Mouse (Mus musculus): ENCODE data around the gene Ptpn18. TPM values are rescaled to one million over a fixed set of nuclear protein-coding genes. Genes with fewer than 3 reads are reported as not detected.

The Ptpn18 gene
- polyA plus RNA-seq, 1 experiment from 2014 or later, result 7.9 TPM

GRCm38 (mm10) chr1:34443124-34443523, 16.4 kb upstream of the Ptpn18 start:
- Histone ChIP-seq H3K4me2 (ENCODE audit: low read depth, severe bottlenecking) (no peak overlapping the region), H3K27me3 (ENCODE audit: control insufficient read depth, insufficient read depth, low read length) (no peaks in the 10 kb centered on the region), H3K9me3 (ENCODE audit: control insufficient read depth, low read length) (no peaks in the 10 kb centered on the region), H3K27ac (replicated peaks; ENCODE audit: low read depth, low read length) (no peak overlapping the region), H3K4me3 (ENCODE audit: low read depth, low read length) (no peak overlapping the region), H3K36me3 (ENCODE audit: control insufficient read depth, insufficient read depth, low read length) (peaks cover 14% of the 10 kb centered on the region), H3K9ac (ENCODE audit: low read length) (no peak overlapping the region), H3K4me1 (ENCODE audit: control insufficient read depth, insufficient read depth, low read length) (peaks cover 4% of the 10 kb centered on the region; the same call in 1 of the 2 replicates)
- ATAC-seq (ENCODE audit: insufficient number of reproducible peaks, low FRiP score, low TSS enrichment, low read depth) (no peak), DNase-seq (ENCODE audit: low spot score) (no peak)
- 94% methylated on average over 6 of the region's 6 CpGs for WGBS

DNA sequence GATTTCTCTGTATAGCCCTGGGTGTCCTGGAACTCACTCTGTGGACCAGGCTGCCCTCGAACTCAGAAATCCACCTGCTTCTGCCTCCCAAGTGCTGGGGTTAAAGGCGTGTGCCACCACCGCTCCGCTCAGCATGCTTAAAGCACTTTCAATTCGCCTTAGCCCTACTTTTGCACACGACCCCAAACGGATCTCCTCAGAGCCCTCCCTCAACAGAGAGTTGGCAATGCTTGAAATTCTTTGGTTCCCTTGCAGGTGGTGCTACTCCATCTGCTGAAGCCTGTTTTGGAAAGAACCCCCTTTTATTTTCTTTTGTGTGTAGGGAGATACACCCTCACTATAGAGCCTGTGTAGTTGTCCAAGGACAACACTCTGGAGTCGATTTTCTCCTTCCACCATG, 1.1 kb upstream of the Ptpn18 start:
- ATAC-seq (ENCODE audit: insufficient number of reproducible peaks, low FRiP score, low TSS enrichment, low read depth) (no peak), DNase-seq (ENCODE audit: low spot score) (no peak)
- H3K27me3 ChIP-seq (ENCODE audit: control insufficient read depth, insufficient read depth, low read length), result peaks cover 19% of the 10 kb centered on the region; the same call in 1 of the 2 replicates
- H3K27ac ChIP-seq (replicated peaks; ENCODE audit: low read depth, low read length), result no peak overlapping the region
- no peaks in the 10 kb centered on the region for H3K9me3 ChIP-seq (ENCODE audit: control insufficient read depth, low read length)
- WGBS, result 26% methylated on average over 8 of the region's 8 CpGs
- H3K4me3 ChIP-seq (ENCODE audit: low read depth, low read length), result no peak overlapping the region
- no peak overlapping the region for H3K4me2 ChIP-seq (ENCODE audit: low read depth, severe bottlenecking)
- no peak overlapping the region for H3K9ac ChIP-seq (ENCODE audit: low read length)
- H3K4me1 ChIP-seq (ENCODE audit: control insufficient read depth, insufficient read depth, low read length), result no peaks in the 10 kb centered on the region
- H3K36me3 ChIP-seq (ENCODE audit: control insufficient read depth, insufficient read depth, low read length), result no peaks in the 10 kb centered on the region

- no peaks in the 10 kb centered on the region for H3K4me1 ChIP-seq (ENCODE audit: control insufficient read depth, insufficient read depth, low read length)
- 2% methylated on average over 15 of the region's 15 CpGs for WGBS
- ATAC-seq (ENCODE audit: insufficient number of reproducible peaks, low FRiP score, low TSS enrichment, low read depth) (no peak; the same call in 1 of the 2 replicates), DNase-seq (ENCODE audit: low spot score) (no peak)
- H3K36me3 ChIP-seq (ENCODE audit: control insufficient read depth, insufficient read depth, low read length), result no peaks in the 10 kb centered on the region
- peak overlapping the region; percentile 40 for H3K4me3 ChIP-seq (ENCODE audit: low read depth, low read length)
- peak overlapping the region; percentile 74 for H3K4me2 ChIP-seq (ENCODE audit: low read depth, severe bottlenecking)
- H3K27ac ChIP-seq (replicated peaks; ENCODE audit: low read depth, low read length), result no peak overlapping the region
- peaks cover 19% of the 10 kb centered on the region; the same call in 1 of the 2 replicates for H3K27me3 ChIP-seq (ENCODE audit: control insufficient read depth, insufficient read depth, low read length)
- H3K9ac ChIP-seq (ENCODE audit: low read length), result no peak overlapping the region; the same call in 1 of the 2 replicates
- H3K9me3 ChIP-seq (ENCODE audit: control insufficient read depth, low read length), result no peaks in the 10 kb centered on the region
These were observed 489 bp downstream of the Ptpn18 start for GRCm38 (mm10) chr1:34460061-34460441.

GRCm38 (mm10) chr1:34462766-34463165, 3.2 kb downstream of the Ptpn18 start:
- WGBS, result 12% methylated on average over 7 of the region's 7 CpGs
- Histone ChIP-seq H3K4me2 (ENCODE audit: low read depth, severe bottlenecking) (no peak overlapping the region), H3K27me3 (ENCODE audit: control insufficient read depth, insufficient read depth, low read length) (peaks cover 19% of the 10 kb centered on the region; the same call in 1 of the 2 replicates), H3K4me1 (ENCODE audit: control insufficient read depth, insufficient read depth, low read length) (no peaks in the 10 kb centered on the region), H3K4me3 (ENCODE audit: low read depth, low read length) (no peak overlapping the region), H3K27ac (replicated peaks; ENCODE audit: low read depth, low read length) (no peak overlapping the region), H3K36me3 (ENCODE audit: control insufficient read depth, insufficient read depth, low read length) (no peaks in the 10 kb centered on the region), H3K9ac (ENCODE audit: low read length) (no peak overlapping the region), H3K9me3 (ENCODE audit: control insufficient read depth, low read length) (no peaks in the 10 kb centered on the region)
- DNase-seq (ENCODE audit: low spot score) (peak; percentile 67), ATAC-seq (ENCODE audit: insufficient number of reproducible peaks, low FRiP score, low TSS enrichment, low read depth) (no peak)

GRCm38 (mm10) chr1:34464310-34464817, 4.8 kb downstream of the Ptpn18 start:
- H3K4me1 ChIP-seq (ENCODE audit: control insufficient read depth, insufficient read depth, low read length), result no peaks in the 10 kb centered on the region
- no peaks in the 10 kb centered on the region for H3K9me3 ChIP-seq (ENCODE audit: control insufficient read depth, low read length)
- no peaks in the 10 kb centered on the region for H3K36me3 ChIP-seq (ENCODE audit: control insufficient read depth, insufficient read depth, low read length)
- WGBS, result 90% methylated on average over 8 of the region's 8 CpGs
- no peak overlapping the region for H3K27ac ChIP-seq (replicated peaks; ENCODE audit: low read depth, low read length)
- DNase-seq (ENCODE audit: low spot score), result no peak
- H3K27me3 ChIP-seq (ENCODE audit: control insufficient read depth, insufficient read depth, low read length), result peaks cover 12% of the 10 kb centered on the region; the same call in 1 of the 2 replicates
- no peak for ATAC-seq (ENCODE audit: insufficient number of reproducible peaks, low FRiP score, low TSS enrichment, low read depth)
- no peak overlapping the region for H3K4me2 ChIP-seq (ENCODE audit: low read depth, severe bottlenecking)
- no peak overlapping the region for H3K9ac ChIP-seq (ENCODE audit: low read length)
- no peak overlapping the region for H3K4me3 ChIP-seq (ENCODE audit: low read depth, low read length)

GRCm38 (mm10) chr1:34465445-34465844, 5.9 kb downstream of the Ptpn18 start:
- H3K36me3 ChIP-seq (ENCODE audit: control insufficient read depth, insufficient read depth, low read length), result no peaks in the 10 kb centered on the region
- no peaks in the 10 kb centered on the region for H3K9me3 ChIP-seq (ENCODE audit: control insufficient read depth, low read length)
- peaks cover 4% of the 10 kb centered on the region; the same call in 1 of the 2 replicates for H3K27me3 ChIP-seq (ENCODE audit: control insufficient read depth, insufficient read depth, low read length)
- no peak for DNase-seq (ENCODE audit: low spot score)
- WGBS, result 82% methylated on average over 6 of the region's 6 CpGs
- H3K9ac ChIP-seq (ENCODE audit: low read length), result no peak overlapping the region
- no peak for ATAC-seq (ENCODE audit: insufficient number of reproducible peaks, low FRiP score, low TSS enrichment, low read depth)
- H3K4me2 ChIP-seq (ENCODE audit: low read depth, severe bottlenecking), result no peak overlapping the region
- H3K4me1 ChIP-seq (ENCODE audit: control insufficient read depth, insufficient read depth, low read length), result no peaks in the 10 kb centered on the region
- H3K4me3 ChIP-seq (ENCODE audit: low read depth, low read length), result no peak overlapping the region
- no peak overlapping the region for H3K27ac ChIP-seq (replicated peaks; ENCODE audit: low read depth, low read length)

- Histone ChIP-seq H3K4me3 (ENCODE audit: low read depth, low read length) (no peak overlapping the region), H3K4me1 (ENCODE audit: control insufficient read depth, insufficient read depth, low read length) (no peaks in the 10 kb centered on the region), H3K36me3 (ENCODE audit: control insufficient read depth, insufficient read depth, low read length) (no peaks in the 10 kb centered on the region), H3K9me3 (ENCODE audit: control insufficient read depth, low read length) (no peaks in the 10 kb centered on the region), H3K9ac (ENCODE audit: low read length) (no peak overlapping the region), H3K4me2 (ENCODE audit: low read depth, severe bottlenecking) (no peak overlapping the region), H3K27ac (replicated peaks; ENCODE audit: low read depth, low read length) (no peak overlapping the region), H3K27me3 (ENCODE audit: control insufficient read depth, insufficient read depth, low read length) (no peaks in the 10 kb centered on the region)
- no peak for ATAC-seq (ENCODE audit: insufficient number of reproducible peaks, low FRiP score, low TSS enrichment, low read depth)
- no peak for DNase-seq (ENCODE audit: low spot score)
- 64% methylated on average over 3 of the region's 3 CpGs for WGBS
These were observed 8.5 kb downstream of the Ptpn18 start for GRCm38 (mm10) chr1:34468051-34468450.

GRCm38 (mm10) chr1:34468500-34468899, 8.9 kb downstream of the Ptpn18 start:
- Histone ChIP-seq H3K9me3 (ENCODE audit: control insufficient read depth, low read length) (no peaks in the 10 kb centered on the region), H3K9ac (ENCODE audit: low read length) (no peak overlapping the region), H3K27ac (replicated peaks; ENCODE audit: low read depth, low read length) (no peak overlapping the region), H3K4me1 (ENCODE audit: control insufficient read depth, insufficient read depth, low read length) (no peaks in the 10 kb centered on the region), H3K4me3 (ENCODE audit: low read depth, low read length) (no peak overlapping the region), H3K27me3 (ENCODE audit: control insufficient read depth, insufficient read depth, low read length) (no peaks in the 10 kb centered on the region), H3K4me2 (ENCODE audit: low read depth, severe bottlenecking) (no peak overlapping the region), H3K36me3 (ENCODE audit: control insufficient read depth, insufficient read depth, low read length) (no peaks in the 10 kb centered on the region)
- no peak for ATAC-seq (ENCODE audit: insufficient number of reproducible peaks, low FRiP score, low TSS enrichment, low read depth)
- 85% methylated on average over 4 of the region's 4 CpGs for WGBS
- DNase-seq (ENCODE audit: low spot score), result no peak

- ATAC-seq (ENCODE audit: insufficient number of reproducible peaks, low FRiP score, low TSS enrichment, low read depth) (no peak), DNase-seq (ENCODE audit: low spot score) (no peak)
- no peaks in the 10 kb centered on the region for H3K9me3 ChIP-seq (ENCODE audit: control insufficient read depth, low read length)
- H3K4me2 ChIP-seq (ENCODE audit: low read depth, severe bottlenecking), result no peak overlapping the region
- WGBS, result 80% methylated on average over 5 of the region's 5 CpGs
- H3K4me3 ChIP-seq (ENCODE audit: low read depth, low read length), result no peak overlapping the region
- H3K36me3 ChIP-seq (ENCODE audit: control insufficient read depth, insufficient read depth, low read length), result no peaks in the 10 kb centered on the region
- no peaks in the 10 kb centered on the region for H3K27me3 ChIP-seq (ENCODE audit: control insufficient read depth, insufficient read depth, low read length)
- H3K9ac ChIP-seq (ENCODE audit: low read length), result no peak overlapping the region
- no peak overlapping the region for H3K27ac ChIP-seq (replicated peaks; ENCODE audit: low read depth, low read length)
- H3K4me1 ChIP-seq (ENCODE audit: control insufficient read depth, insufficient read depth, low read length), result no peaks in the 10 kb centered on the region
These were observed 10.2 kb downstream of the Ptpn18 start for GRCm38 (mm10) chr1:34469801-34470200.

Measured in limb, embryonic 11.5 days (tissue).